Mouse (Mus musculus) layer of hippocampus, adult 8-10 months (tissue): ENCODE measurements around the gene Maats1. TPM values are rescaled to one million over a fixed set of nuclear protein-coding genes. Genes with fewer than 3 reads are reported as not detected.

Source experiments
- DNase-seq, 2 experiments: peaks; one replicate each; pipeline ENCODE4 v3.0.0; 2022; ENCODE audit warnings: low spot score in 2 of 2
- total RNA-seq, 4 experiments: library from RNA; stranded (reverse); gene quantifications; 2 replicates each; pipeline ENCODE4 v1.2.4; 2022

Maats1 gene
- total RNA-seq, 4 experiments from 2014 or later, result 1.3 to 2.0 (median 1.6) TPM

DNA sequence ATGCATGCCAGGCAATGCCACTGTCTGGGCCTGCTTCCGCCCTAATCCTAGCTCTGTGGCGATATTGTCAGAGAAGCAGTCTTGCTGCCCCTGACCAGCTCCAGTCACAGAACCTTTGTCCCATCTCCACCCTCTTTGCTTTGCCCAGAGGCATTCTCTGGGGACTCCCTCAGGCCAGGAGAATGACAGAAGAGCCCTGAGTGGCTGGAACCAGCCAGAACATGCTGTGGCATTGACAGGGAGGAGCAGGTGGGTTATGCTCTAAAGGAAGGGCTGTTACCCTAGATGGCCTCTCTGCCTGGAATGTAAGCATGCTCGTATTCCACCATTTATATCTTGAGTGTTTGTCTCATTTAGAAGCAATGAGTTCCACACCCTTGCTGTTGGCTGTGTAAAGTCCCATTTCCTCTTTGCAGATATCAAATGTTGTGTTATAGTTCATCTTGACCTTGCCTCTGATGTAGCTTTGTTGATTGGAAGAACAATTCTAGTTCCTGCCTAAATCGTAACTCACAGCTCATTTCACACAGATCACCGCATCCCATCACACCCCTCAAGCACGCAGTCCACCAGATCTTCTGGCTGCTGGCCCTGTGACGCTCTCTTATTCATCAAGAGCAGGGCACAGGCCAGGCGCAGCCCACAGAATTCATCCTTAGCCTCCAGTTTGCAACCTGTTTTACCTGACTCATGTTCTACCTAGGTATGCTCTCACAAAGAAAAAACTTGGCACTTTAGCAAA lies 28.9 kb upstream of the Maats1 start:
- DNase-seq, result no peak

DNA sequence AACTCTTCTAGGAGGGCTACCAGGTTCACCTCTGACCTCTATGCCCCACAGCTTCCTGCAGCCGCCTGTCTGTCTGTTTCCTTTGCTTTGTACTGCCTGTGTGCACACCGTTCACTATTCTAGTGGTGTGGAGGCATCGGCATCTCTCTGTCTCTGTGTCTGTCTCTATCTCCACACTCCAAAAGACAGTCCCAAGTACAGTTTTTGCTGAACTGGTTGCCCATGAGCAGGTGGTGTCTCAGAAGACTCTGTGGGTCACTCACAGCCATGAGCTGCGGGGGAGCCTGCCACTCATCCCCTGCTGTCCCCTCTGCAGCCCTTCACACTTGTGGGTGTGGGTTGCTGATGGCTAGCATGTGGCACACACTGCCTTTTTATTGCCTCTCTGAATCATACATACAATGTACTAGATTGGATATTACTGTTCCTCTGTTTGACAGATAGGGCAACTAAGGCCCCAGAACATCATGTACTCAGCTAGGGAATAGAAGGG lies 28.1 kb upstream of the Maats1 start:
- no peak for DNase-seq

DNA sequence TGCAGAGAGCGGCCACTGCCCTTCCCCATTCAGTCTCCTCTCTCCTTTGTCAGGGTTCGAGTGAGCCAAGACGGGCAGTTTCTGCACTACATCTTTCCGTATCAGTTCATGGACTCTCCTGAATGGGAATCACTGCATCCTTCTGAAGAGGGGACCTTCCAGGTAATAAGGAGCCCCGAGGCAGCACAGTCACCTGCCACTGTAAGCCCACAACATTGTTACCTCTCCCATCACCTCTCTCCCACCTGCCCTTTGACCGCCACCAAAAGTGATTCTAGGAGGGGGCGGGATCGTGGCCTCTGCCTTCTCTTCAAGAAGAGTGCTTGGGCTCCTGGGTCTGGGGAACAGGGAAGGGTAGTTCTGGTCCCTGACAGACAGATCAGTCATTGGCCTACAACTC lies 27.5 kb upstream of the Maats1 start:
- DNase-seq, result no peak

DNA sequence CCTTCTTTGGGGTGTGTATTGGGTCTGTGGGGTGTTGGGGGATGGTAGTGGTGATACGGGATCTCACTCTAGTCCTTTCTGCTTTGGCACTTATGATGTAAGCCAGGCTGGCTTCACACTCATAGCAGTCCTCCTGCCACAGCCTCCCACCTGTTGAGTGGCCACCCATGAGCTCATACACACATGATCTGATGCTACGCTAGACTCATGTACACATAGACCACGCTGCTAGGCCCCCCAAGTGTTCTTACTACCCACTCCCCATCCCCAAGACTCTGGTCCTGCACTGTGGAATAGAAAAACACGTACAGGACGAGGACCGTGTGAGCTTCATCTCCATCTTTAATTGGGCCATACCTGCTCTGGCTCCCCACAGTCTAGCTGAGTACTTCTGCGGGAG lies 27.1 kb upstream of the Maats1 start:
- DNase-seq, result no peak

DNA sequence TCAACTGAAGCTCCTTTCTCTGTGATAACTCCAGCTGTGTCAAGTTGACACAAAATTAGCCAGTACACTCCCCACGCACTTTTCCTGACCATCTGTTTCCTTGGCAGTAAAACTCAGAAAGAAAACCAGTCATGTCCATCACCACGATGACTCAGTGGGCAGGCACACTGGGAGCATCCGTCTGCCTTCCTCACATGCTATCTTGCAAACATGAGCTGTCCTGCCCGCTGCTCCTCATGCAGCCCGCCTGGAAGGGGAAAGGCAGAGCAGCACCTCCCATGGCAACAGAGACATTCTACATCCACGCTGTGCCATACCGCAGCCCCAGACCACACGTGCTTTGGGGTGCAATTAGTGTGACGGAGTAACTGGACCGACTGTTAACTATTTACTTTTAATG lies 26.4 kb upstream of the Maats1 start:
- peak; percentile 66 to 67 for DNase-seq

DNA sequence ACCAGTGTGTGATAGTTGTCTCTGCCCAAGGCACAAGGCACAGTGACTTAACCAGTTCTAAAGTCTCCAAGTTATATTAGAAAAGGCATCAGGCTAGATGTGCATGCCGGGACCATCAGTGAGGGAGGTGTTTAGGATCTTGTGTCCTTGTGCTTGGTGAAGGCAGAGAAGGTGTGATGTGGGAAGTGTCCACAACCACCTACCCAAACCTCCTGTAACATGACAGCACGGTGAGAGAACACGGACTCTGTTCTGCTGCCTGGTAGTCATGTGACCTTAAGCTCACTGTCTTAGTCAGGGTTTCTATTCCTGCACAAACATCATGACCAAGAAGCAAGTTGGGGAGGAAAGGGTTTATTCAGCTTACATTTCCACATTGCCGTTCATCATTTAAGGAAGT lies 24.3 kb upstream of the Maats1 start:
- no peak for DNase-seq

DNA sequence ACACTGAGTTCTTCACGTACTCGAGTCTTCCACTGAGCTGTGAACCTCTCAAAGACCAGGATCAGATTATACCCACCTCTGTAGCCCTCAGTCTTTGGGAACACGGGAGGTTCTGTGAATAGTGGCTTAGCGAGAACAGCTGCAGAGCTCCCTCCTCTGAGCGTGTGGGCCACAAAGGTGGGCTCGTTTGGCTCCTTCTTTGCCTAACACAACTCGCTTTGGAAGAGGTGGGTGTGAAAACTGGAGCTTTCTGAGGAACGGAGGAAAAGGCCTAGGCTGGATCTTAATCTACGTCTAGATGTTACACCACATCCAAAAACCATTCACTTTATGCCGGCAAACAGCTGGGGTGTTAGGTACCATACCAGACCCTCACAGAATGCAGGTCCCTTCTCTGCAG lies 23.4 kb upstream of the Maats1 start:
- DNase-seq, result no peak

DNA sequence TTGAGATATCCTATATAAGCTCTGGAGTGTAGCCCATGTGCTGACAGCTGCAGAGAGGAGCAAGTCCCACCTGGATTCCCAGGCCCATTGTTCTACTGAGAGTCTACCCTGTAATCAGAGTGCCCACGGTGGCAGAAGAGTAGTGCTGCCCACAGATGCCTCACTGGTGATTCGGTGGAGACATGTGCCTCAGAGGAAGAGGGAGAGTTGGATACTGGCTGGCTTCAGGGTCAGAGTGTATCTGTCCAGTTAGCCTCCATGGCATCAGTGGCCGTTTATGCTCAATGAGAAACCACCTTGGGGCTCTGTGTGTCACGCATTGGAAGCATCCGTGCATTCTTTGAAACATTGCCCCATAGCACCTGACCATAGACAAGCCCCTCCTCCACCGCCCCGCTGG lies 21.7 kb upstream of the Maats1 start:
- no peak for DNase-seq

DNA sequence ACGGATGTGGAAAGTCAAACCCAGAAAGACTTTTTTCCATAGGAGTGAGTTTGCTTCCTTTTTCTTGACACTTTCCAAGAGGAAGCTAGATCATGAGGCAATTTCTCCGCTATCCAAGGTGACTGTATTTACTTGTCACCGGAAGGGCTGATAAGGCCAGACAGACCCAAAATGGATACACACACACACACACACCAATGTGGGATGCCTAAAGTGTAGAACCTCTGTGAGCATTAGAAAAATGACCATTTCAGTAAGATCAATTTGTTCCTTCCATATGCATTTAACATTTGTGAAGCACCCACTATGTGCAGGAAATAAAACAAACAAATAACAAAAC lies 21.3 kb upstream of the Maats1 start:
- no peak for DNase-seq

DNA sequence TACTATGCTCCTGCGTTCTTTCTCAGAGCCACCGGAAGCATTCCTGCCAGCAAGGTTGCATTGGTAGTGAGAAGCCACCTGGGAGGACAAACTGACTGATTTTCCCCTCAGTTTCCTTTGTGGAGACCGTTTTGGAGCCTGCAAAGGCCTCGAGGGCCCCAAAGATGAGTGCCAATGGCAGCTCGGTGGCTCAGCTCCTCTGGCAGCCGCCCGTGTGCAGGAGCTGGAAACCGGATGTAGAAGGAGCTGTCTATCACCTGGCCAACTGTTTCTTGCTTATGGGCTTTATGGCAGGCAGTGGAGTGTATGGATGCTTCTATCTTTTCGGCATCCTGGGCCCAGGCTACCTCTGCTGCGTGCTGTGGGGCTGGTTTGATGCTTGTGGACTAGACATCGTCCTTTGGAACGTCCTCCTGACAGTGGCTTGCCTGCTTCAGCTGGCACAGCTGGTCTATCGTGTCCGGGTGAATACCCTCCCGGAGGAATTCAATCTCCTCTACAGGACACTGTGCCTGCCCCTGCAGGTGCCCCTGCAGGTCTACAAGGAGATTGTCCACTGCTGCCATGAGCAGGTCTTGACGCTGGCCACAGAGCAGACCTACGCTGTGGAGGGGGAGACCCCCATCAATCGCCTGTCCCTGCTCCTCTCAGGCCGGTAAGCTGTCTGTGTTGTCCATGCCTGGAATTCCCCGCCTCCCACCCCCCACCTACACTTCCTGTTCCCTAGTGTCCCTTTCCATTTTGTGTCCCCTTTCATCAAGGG lies 20.7 kb upstream of the Maats1 start:
- DNase-seq, result no peak

DNA sequence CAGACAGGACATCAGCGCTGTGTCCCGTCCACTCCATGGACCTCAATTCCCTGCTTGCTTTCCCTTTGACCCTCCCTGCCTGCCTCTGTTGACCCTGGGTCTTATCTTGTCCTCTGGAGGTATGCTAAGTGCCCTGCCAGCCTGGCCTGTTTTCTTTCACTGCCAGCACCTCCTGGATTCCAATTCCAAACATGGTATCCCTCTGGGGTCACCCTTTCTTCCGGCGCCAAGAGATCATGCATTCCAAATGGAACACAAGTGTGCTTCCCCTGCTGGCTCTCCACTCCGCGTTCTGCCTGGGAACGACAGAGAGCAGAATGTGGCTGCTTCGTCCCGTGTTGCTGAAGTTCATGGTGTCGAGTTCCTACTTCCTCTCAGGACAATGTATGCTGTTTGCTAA lies 20.0 kb upstream of the Maats1 start, which contains the start of gene Popdc2:
Popdc2 (plus strand) TSS at position 277 of the 400 bp plus-strand sequence.
- DNase-seq, result no peak

DNA sequence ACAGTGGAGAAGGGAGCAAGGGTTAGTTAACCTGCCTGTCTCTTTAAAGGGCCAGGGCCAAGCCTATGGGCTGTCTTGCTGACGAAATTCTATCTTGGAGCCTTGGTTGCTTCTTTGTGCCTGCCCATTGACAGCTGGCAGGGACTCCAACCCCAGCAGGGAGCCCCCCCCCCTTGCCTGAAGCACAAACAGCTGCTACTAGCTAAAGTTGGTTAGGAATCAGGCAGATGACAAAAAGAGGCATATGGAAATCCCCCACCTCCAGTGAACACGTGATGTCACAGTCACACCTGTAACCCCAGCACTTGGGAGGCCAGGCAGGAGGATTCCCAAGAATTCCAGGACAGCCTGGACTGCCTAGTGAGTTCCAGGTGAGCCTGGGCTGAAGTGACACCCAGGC lies 18.4 kb upstream of the Maats1 start:
- DNase-seq, result no peak

DNA sequence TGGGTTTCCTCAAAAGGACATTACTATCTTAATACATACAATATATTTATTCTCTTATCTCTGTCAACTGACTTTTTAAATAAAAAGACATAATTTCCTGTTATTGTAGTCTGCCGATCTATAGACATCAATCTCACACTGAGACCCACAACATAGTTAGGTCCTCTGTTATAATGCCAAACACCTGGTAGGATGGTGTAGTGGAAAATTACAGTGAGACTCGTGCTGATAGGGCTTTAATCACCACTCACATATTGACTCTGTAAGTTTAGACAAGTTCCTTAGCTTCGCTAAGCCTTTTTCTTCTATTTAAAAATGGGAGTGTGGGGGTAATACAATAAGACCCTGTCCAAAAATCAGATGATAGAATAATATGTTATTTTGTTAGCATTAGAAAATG lies 17.9 kb upstream of the Maats1 start:
- DNase-seq, result no peak

DNA sequence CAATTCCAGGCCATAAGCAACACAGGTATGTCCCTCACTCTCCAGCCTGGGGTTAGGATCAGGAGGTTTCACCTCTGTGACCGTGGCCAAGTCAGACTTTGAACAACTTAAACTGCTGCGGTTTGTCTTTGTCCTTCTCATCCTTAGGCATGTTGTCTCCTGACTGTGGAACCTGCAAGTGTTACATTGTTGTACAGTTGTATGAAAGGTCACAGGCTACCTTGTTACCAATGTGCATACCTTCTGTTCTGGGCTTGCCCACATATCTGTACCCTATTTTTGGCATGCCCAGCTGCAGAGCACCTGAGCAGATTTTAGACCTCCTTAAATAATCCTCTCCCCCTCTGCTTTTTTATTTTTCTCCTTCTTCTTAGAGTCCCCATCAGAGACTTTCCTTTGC lies 17.3 kb upstream of the Maats1 start:
- no peak for DNase-seq

DNA sequence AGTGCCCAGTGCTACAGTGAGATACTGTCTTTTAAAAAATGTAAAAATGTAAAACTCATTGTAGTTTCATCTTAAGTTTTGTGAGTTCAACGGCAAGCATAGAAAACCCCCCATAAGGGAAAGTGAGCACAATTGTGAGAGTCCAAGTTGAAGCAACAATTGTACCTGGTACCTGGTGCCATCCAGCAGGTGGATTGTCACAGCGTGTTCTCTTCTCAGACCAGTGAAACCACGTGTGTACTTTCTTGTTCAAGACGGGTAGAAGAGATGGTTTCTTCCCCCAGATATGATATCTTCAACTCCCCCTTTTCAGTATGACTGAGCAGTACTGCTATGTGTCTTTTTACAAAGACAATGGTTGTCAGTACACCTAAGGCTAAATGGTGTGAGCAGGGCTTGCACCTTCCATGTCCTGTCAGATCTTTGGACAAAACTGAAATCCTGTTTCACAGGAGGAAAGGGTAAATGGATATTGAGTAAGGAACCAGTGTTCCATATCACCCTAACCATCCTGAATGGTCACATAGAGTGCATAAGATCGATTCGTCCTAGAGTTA lies 16.4 kb upstream of the Maats1 start:
- no peak for DNase-seq

DNA sequence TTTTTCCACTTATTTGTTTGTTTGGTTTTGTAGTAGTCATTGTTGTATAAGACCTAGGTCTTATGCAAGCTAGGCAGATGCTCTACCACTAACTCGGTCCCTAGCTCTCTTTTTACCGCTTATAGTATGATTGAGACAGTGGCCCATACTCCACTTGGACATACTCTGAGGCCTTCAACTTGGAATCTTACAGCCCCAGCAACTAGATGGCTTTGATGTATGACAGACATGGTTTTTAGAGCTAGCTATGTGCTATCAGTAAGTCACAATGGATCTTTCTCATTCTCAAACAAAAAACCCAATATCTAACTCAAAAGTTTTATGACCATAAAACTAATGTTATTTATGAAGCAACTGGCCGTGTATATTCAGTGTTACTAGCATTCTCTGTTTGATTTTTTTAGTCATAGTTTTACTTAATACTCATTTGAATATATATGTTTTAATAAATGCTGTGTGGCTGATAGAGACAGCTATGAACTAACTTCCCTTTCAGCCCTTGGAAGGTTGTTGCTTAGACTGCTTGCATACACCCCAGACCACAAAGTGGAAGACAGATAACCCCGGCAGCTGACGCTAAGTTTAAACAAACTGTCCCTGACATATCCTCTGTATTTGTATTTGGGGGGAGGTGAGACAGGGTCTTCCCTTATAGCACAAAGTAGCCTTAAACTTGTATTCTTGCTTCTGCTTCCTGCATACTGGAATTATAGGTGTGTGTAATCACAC lies 12.4 kb upstream of the Maats1 start:
- DNase-seq, result no peak

DNA sequence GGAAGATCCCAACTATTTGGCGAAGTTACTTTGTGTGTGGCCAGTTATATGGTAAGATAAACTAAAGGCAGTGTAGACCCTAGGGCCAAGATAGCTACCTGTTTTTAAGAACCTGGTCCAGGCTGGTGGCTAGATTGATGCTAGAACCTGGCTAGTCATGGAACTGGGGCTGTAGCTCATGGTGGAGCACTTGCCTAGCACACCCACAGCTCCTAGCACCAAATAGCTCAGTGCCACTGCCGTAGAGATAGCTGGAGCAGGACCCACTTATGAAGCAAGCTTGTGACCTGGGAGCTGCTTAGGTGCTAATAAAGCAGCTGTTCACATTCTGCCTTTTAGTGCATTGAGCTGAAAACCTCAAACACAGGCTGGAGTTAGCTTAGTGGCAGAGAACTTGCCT lies 11.7 kb upstream of the Maats1 start:
- no peak for DNase-seq

DNA sequence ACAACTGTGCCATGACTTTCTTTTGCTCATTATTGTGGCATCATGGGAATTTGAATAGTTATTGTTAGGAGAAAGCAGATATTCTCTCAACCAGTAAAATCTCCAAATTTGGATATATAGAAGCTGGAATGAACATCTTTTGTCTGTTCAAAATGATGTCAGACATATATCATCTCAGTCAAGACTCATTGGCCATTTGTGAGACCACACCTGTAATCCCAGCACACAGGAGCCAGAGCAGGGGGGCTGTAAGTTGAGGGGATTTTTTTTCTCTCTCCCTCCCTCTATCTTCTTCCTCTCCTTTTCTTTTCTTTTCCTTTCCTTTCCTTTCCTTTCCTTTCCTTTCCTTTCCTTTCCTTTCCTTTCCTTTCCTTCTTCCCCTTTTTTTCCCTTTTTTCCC lies 10.9 kb upstream of the Maats1 start:
- DNase-seq, result no peak

DNA sequence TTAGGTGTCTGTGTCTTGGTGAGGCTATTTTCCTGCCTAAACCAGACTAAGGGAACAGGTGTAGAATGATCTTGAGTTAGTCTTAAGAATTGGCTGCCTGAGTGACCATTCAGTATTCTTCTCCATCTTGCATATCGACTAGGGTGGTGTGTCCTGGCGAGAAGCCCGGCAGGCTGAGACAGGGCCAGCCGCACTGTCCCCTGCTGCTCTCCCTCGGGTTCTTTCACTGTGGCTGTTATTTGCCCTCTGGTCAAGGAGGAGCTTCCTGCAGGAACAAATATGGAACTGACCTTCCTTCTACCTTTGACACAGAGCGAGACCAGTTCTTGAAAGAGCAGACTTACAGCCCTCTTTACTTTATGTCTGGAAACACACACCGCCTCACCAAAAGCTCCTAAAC lies 10.1 kb upstream of the Maats1 start:
- no peak for DNase-seq

DNA sequence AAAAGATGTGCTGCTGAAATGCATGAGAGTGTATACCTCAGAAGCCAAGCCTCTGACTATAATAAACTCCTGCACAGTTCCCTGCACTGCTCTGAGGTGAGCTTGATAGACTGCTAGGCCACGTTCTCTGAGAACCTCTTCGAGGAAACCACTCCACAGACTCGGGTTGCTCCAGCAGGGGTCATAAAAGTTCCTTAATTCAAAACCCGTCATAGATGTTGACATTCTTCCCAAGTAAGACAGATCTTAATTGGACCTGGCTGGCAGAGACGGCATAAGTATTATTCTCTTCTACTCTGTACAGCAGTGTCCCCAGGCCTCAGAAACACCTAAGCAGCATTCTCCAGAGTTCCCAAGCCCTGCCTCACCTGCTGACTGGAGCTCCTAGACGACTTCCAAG lies 9.0 kb upstream of the Maats1 start:
- DNase-seq, result no peak

DNA sequence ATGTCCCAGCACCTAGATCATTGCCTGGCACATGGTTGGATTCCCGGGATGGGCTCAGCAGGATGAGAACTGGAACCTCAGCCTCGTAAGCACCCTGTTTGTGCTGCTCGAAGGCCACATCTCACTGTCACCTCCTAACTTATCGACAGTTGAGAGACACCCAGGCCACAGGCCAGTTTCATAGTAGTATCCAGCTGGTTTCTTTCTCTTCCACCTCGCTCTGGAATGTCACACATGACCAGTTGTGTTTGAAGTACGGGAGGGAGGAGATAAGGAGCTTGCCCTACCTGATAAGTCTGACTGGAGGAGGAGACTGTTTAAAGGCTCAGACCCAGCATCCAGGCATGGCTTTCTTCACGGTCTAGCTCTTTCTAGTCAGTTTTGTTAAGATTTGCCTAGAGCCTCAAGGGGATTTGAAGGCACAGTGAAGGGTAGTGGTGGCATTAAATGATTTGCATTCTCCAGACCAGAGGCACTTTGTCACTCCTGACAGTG lies 8.5 kb upstream of the Maats1 start:
- DNase-seq, result no peak

DNA sequence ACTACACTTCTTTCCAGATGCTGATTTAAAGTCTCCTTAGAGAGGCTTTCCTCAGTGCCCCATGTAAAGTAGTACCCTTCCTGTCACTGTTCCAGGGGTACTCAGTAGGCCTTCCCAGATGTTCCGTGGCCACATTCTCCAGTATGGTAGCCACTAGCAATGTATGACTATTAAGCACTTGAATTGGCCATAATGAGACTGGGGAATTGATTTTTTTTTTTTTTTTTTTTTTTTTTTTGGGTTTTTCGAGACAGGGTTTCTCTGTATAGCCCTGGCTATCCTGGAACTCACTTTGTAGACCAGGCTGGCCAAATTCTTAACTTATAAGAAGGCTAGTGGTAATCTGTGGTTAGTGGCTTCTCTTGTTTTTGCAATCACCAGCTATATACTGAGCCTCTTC lies 7.9 kb upstream of the Maats1 start:
- no peak for DNase-seq
